Mouse (Mus musculus): Measurements from ENCODE around the gene Oscar. TPM values are rescaled to one million over a fixed set of nuclear protein-coding genes. Genes with fewer than 3 reads are reported as not detected.
A peak's percentile ranks its signal among the peaks of the same experiment; 100 is the strongest.
"Not testable (repeated sequence)": the region's sequence is repeated elsewhere in the genome, so short reads cannot be mapped to it uniquely, and the experiment has no call there.

Oscar gene
- polyA plus RNA-seq, 1 experiment = 1.4 TPM

GRCm38 (mm10) chr7:3611006-3611405, 5.0 kb downstream of the Oscar start:
- Histone ChIP-seq H3K4me1 (peaks cover 81% of the 10 kb centered on the region), H3K9me3 (peaks cover under 1% of the 10 kb centered on the region), H3K4me3 (replicated peaks) (peak overlapping the region; percentile 72), H3K36me3 (replicated peaks; ENCODE audit: low read length) (no peaks in the 10 kb centered on the region), H3K27me3 (replicated peaks) (no peaks in the 10 kb centered on the region)
- TF ChIP-seq FLI1 (IDR thresholded peaks at IDR 0.05; ENCODE audit: low read length) (no peak), GATA1 (IDR thresholded peaks at IDR 0.05; ENCODE audit: borderline replicate concordance, low read length) (no peak)

- Histone ChIP-seq H3K36me3 (replicated peaks; ENCODE audit: low read length) (peaks cover 3% of the 10 kb centered on the region), H3K4me3 (replicated peaks) (peak overlapping the region; percentile 72), H3K9me3 (peaks cover 4% of the 10 kb centered on the region), H3K27me3 (replicated peaks) (no peaks in the 10 kb centered on the region), H3K4me1 (peaks cover 76% of the 10 kb centered on the region)
- no peak for TF ChIP-seq GATA1 (IDR thresholded peaks at IDR 0.05; ENCODE audit: borderline replicate concordance, low read length)
- TF ChIP-seq FLI1 (IDR thresholded peaks at IDR 0.05; ENCODE audit: low read length) = 0 out of 2 replicates have a peak, but pooled peaks have one; percentile 39
Measured at GRCm38 (mm10) chr7:3610437-3610836, 5.5 kb downstream of the Oscar start.

- no peak for TF ChIP-seq GATA1 (IDR thresholded peaks at IDR 0.05; ENCODE audit: borderline replicate concordance, low read length)
- TF ChIP-seq FLI1 (IDR thresholded peaks at IDR 0.05; ENCODE audit: low read length) = no peak
- Histone ChIP-seq H3K36me3 (replicated peaks; ENCODE audit: low read length) (peaks cover 3% of the 10 kb centered on the region), H3K4me3 (replicated peaks) (no peak overlapping the region), H3K4me1 (peaks cover 64% of the 10 kb centered on the region), H3K27me3 (replicated peaks) (no peaks in the 10 kb centered on the region), H3K9me3 (peaks cover 4% of the 10 kb centered on the region)
Measured at GRCm38 (mm10) chr7:3609082-3609481, 6.9 kb downstream of the Oscar start.

- H3K4me1 ChIP-seq = peaks cover 63% of the 10 kb centered on the region
- no peak for TF ChIP-seq FLI1 (IDR thresholded peaks at IDR 0.05; ENCODE audit: low read length)
- no peak for TF ChIP-seq GATA1 (IDR thresholded peaks at IDR 0.05; ENCODE audit: borderline replicate concordance, low read length)
- no peaks in the 10 kb centered on the region for H3K27me3 ChIP-seq (replicated peaks)
- H3K36me3 ChIP-seq (replicated peaks; ENCODE audit: low read length) = peaks cover 3% of the 10 kb centered on the region
- no peak overlapping the region for H3K4me3 ChIP-seq (replicated peaks)
- peaks cover 4% of the 10 kb centered on the region for H3K9me3 ChIP-seq
Measured at GRCm38 (mm10) chr7:3608668-3609067, 7.3 kb downstream of the Oscar start.

GRCm38 (mm10) chr7:3607391-3607790, 8.6 kb downstream of the Oscar start:
- TF ChIP-seq FLI1 (IDR thresholded peaks at IDR 0.05; ENCODE audit: low read length) (no peak), GATA1 (IDR thresholded peaks at IDR 0.05; ENCODE audit: borderline replicate concordance, low read length) (no peak)
- Histone ChIP-seq H3K27me3 (replicated peaks) (no peaks in the 10 kb centered on the region), H3K4me3 (replicated peaks) (no peak overlapping the region), H3K9me3 (peaks cover 4% of the 10 kb centered on the region), H3K36me3 (replicated peaks; ENCODE audit: low read length) (peaks cover 3% of the 10 kb centered on the region), H3K4me1 (peaks cover 61% of the 10 kb centered on the region)

GRCm38 (mm10) chr7:3606798-3607197, 9.2 kb downstream of the Oscar start:
- Histone ChIP-seq H3K9me3 (peaks cover 4% of the 10 kb centered on the region), H3K36me3 (replicated peaks; ENCODE audit: low read length) (peaks cover 3% of the 10 kb centered on the region), H3K27me3 (replicated peaks) (no peaks in the 10 kb centered on the region), H3K4me1 (peaks cover 55% of the 10 kb centered on the region), H3K4me3 (replicated peaks) (no peak overlapping the region)
- TF ChIP-seq GATA1 (IDR thresholded peaks at IDR 0.05; ENCODE audit: borderline replicate concordance, low read length) (no peak), FLI1 (IDR thresholded peaks at IDR 0.05; ENCODE audit: low read length) (no peak)

- TF ChIP-seq GATA1 (IDR thresholded peaks at IDR 0.05; ENCODE audit: borderline replicate concordance, low read length) = no peak
- TF ChIP-seq FLI1 (IDR thresholded peaks at IDR 0.05; ENCODE audit: low read length) = no peak
- Histone ChIP-seq H3K36me3 (replicated peaks; ENCODE audit: low read length) (peaks cover 3% of the 10 kb centered on the region), H3K9me3 (peaks cover 4% of the 10 kb centered on the region), H3K4me3 (replicated peaks) (no peak overlapping the region), H3K27me3 (replicated peaks) (no peaks in the 10 kb centered on the region), H3K4me1 (peaks cover 27% of the 10 kb centered on the region)
Measured at GRCm38 (mm10) chr7:3601119-3601518, 14.8 kb downstream of the Oscar start.

- H3K9me3 ChIP-seq; H3K4me3 ChIP-seq (replicated peaks); H3K27me3 ChIP-seq (replicated peaks); H3K36me3 ChIP-seq (replicated peaks; ENCODE audit: low read length): not testable (repeated sequence)
- peaks cover 23% of the 10 kb centered on the region for H3K4me1 ChIP-seq
Measured at GRCm38 (mm10) chr7:3597755-3598154, 18.2 kb downstream of the Oscar start.

- Histone ChIP-seq H3K36me3 (replicated peaks; ENCODE audit: low read length) (no peaks in the 10 kb centered on the region), H3K9me3 (no peaks in the 10 kb centered on the region), H3K4me3 (replicated peaks) (no peak overlapping the region), H3K4me1 (peaks cover 9% of the 10 kb centered on the region), H3K27me3 (replicated peaks) (no peaks in the 10 kb centered on the region)
- TF ChIP-seq FLI1 (IDR thresholded peaks at IDR 0.05; ENCODE audit: low read length) (no peak), GATA1 (IDR thresholded peaks at IDR 0.05; ENCODE audit: borderline replicate concordance, low read length) (no peak)
Measured at GRCm38 (mm10) chr7:3595146-3595545, 20.8 kb downstream of the Oscar start.

GRCm38 (mm10) chr7:3594686-3595085, 21.3 kb downstream of the Oscar start:
- no peaks in the 10 kb centered on the region for H3K27me3 ChIP-seq (replicated peaks)
- no peak for TF ChIP-seq FLI1 (IDR thresholded peaks at IDR 0.05; ENCODE audit: low read length)
- TF ChIP-seq GATA1 (IDR thresholded peaks at IDR 0.05; ENCODE audit: borderline replicate concordance, low read length) = no peak
- H3K36me3 ChIP-seq (replicated peaks; ENCODE audit: low read length) = no peaks in the 10 kb centered on the region
- H3K4me3 ChIP-seq (replicated peaks) = no peak overlapping the region
- H3K4me1 ChIP-seq = peaks cover 9% of the 10 kb centered on the region
- no peaks in the 10 kb centered on the region for H3K9me3 ChIP-seq

GRCm38 (mm10) chr7:3593855-3594254, 22.1 kb downstream of the Oscar start:
- H3K9me3 ChIP-seq = no peaks in the 10 kb centered on the region
- peaks cover 9% of the 10 kb centered on the region for H3K4me1 ChIP-seq
- H3K27me3 ChIP-seq (replicated peaks) = no peaks in the 10 kb centered on the region
- H3K4me3 ChIP-seq (replicated peaks) = no peak overlapping the region
- no peaks in the 10 kb centered on the region for H3K36me3 ChIP-seq (replicated peaks; ENCODE audit: low read length)
- no peak for TF ChIP-seq FLI1 (IDR thresholded peaks at IDR 0.05; ENCODE audit: low read length)
- TF ChIP-seq GATA1 (IDR thresholded peaks at IDR 0.05; ENCODE audit: borderline replicate concordance, low read length) = no peak
